In the genomic region with DNA sequence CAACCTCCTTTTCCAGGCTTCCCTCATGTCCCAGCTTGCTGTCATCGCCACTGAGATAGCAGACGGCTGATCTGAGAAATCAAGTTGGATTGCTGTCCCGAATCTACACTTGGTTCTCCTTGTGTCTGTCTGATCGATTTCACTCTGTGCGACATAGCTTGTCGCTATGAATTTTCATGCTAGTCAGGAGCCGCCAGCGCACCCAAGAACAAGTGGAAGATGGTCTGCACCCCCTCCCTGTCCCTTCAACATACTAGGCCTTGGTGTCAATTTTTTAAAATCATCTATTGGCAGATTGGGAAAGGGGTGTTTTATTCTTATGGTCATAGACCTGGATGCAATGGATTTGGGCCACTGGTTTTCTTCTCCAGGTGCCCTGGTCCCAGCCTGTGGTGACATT, we compare ENCODE assay signal across 23 mouse cellular contexts.
DNase-seq lines count a peak whose midpoint lies in the region; ATAC-seq and TF ChIP-seq lines count a peak whose summit lies in the region.
"Had no signal": no experiment of that assay in that cellular context is flagged by ENCODE, and none has a peak within 500 bp of the region (broad histone marks: within the 10 kb centered on the region; RNA-seq: fewer than 3 reads in every experiment).

No protein-coding gene starts in this region.

- no peak overlapping the region for H3K4me2 ChIP-seq in lung, embryonic 16.5 days (ENCODE audit: low read depth, low read length)
- H3K4me2 ChIP-seq: embryonic facial prominence, embryonic 12.5 days; forebrain, embryonic 13.5 days; forebrain, embryonic 15.5 days had no signal

- no peak overlapping the region for H3K9ac ChIP-seq in lung, embryonic 16.5 days (ENCODE audit: low read length)
- H3K9ac ChIP-seq: embryonic facial prominence, embryonic 12.5 days; forebrain, embryonic 13.5 days; forebrain, embryonic 15.5 days had no signal

- DNase-seq in heart, adult 11 months, result peak; percentile 81
- DNase-seq in heart, embryonic 10.5 days (ENCODE audit: low spot score), result no peak
- DNase-seq in lung, postnatal 10 days, result no peak
- DNase-seq: adrenal gland, adult 8-10 months; adrenal gland, postnatal 14 days; adrenal gland, postnatal 36 days; B cell, adult 2 months; cerebellum, adult 11-12 months; cerebellum, adult 2 months; cerebellum, adult 9-10 months; cerebellum, postnatal 10 days; cerebellum, postnatal 25 days had no signal

- no peak for TF ChIP-seq CTCF in olfactory bulb, adult 2 months (IDR thresholded peaks at IDR 0.05; ENCODE audit: insufficient read depth, low read depth, low read length)

- ATAC-seq in lung, embryonic 16.5 days (ENCODE audit: low read depth), result no peak
- ATAC-seq: activated CD4-positive, CD25-positive, alpha-beta regulatory T cell, adult 4 months; CD4-positive, CD25-positive, alpha-beta regulatory T cell, adult 4 months; forebrain, embryonic 13.5 days; forebrain, embryonic 15.5 days; Patski had no signal

- 93% methylated on average over 8 of the region's 8 CpGs for WGBS in heart, embryonic 10.5 days
- 93% methylated on average over 8 of the region's 8 CpGs for WGBS in lung, embryonic 16.5 days
- WGBS in olfactory bulb, adult 2 months, result 98% methylated on average over 8 of the region's 8 CpGs

- no peak for TF ChIP-seq POLR2A in olfactory bulb, adult 2 months (IDR thresholded peaks at IDR 0.05; ENCODE audit: insufficient read depth, low read depth, low read length)

- H3K27me3 ChIP-seq in heart, embryonic 10.5 days (ENCODE audit: insufficient read depth, poor library complexity, severe bottlenecking), result no peaks in the 10 kb centered on the region
- H3K27me3 ChIP-seq in lung, embryonic 16.5 days (ENCODE audit: control insufficient read depth, insufficient read depth, low read depth, low read length), result no peaks in the 10 kb centered on the region
- H3K27me3 ChIP-seq: CH12.LX; embryonic facial prominence, embryonic 12.5 days; forebrain, embryonic 13.5 days; forebrain, embryonic 15.5 days; Patski had no signal

- H3K9me3 ChIP-seq in heart, embryonic 10.5 days, result no peaks in the 10 kb centered on the region
- H3K9me3 ChIP-seq in lung, embryonic 16.5 days (ENCODE audit: control insufficient read depth, low read length), result no peaks in the 10 kb centered on the region
- H3K9me3 ChIP-seq: embryonic facial prominence, embryonic 10.5 days; embryonic facial prominence, embryonic 12.5 days; forebrain, embryonic 13.5 days; forebrain, embryonic 15.5 days had no signal

- no peak overlapping the region for H3K4me3 ChIP-seq in heart, embryonic 10.5 days
- no peak overlapping the region for H3K4me3 ChIP-seq in lung, embryonic 16.5 days (ENCODE audit: low read length)
- H3K4me3 ChIP-seq in olfactory bulb, adult 2 months (ENCODE audit: insufficient read depth, low read depth, low read length), result no peak overlapping the region
- H3K4me3 ChIP-seq: embryonic facial prominence, embryonic 10.5 days; embryonic facial prominence, embryonic 12.5 days; forebrain, embryonic 13.5 days; forebrain, embryonic 15.5 days had no signal

- no peak overlapping the region for H3K27ac ChIP-seq in heart, embryonic 10.5 days
- 0 out of 2 replicates have a peak overlapping the region, but pooled peaks have one; percentile 40 for H3K27ac ChIP-seq in lung, embryonic 16.5 days (ENCODE audit: low read length)
- H3K27ac ChIP-seq in olfactory bulb, adult 2 months (ENCODE audit: insufficient read depth, low read depth, low read length), result peak overlapping the region; percentile 83; the same call in 1 of the 2 replicates
- H3K27ac ChIP-seq: embryonic facial prominence, embryonic 10.5 days; embryonic facial prominence, embryonic 12.5 days; forebrain, embryonic 13.5 days; forebrain, embryonic 15.5 days had no signal

- peaks cover 8% of the 10 kb centered on the region; the same call in 1 of the 2 replicates for H3K4me1 ChIP-seq in heart, embryonic 10.5 days
- peaks cover 24% of the 10 kb centered on the region for H3K4me1 ChIP-seq in lung, embryonic 16.5 days (replicated peaks; ENCODE audit: control insufficient read depth, insufficient read depth, low read length)
- peaks cover 19% of the 10 kb centered on the region for H3K4me1 ChIP-seq in olfactory bulb, adult 2 months (ENCODE audit: control insufficient read depth, insufficient read depth, low read length)

- H3K36me3 ChIP-seq in heart, embryonic 10.5 days, result peaks cover 42% of the 10 kb centered on the region
- H3K36me3 ChIP-seq in lung, embryonic 16.5 days (ENCODE audit: control insufficient read depth, insufficient read depth, low read length), result peaks cover 17% of the 10 kb centered on the region
- H3K36me3 ChIP-seq: G1E had no signal
